Mouse (Mus musculus) MEL (cell line): ENCODE measurements around the gene Ak5. TPM values are rescaled to one million over a fixed set of nuclear protein-coding genes. Genes with fewer than 3 reads are reported as not detected.
"Not testable (repeated sequence)": the region's sequence is repeated elsewhere in the genome, so short reads cannot be mapped to it uniquely, and the experiment has no call there.

ENCODE experiments used
- DNase-seq: peaks from one replicate; pipeline ENCODE4 v3.0.0; 2011; ENCODE audit warnings: low read depth, low spot score
- H3K27ac ChIP-seq: 2 replicates; pipeline ENCODE4 v1.5.1; 2012; ENCODE audit warnings: low read depth, mild to moderate bottlenecking, control low read depth, low read length, moderate library complexity; ENCODE audit not compliant: control insufficient read depth
- H3K27me3 ChIP-seq, 2 experiments: fragments of 150-350 bp in 1 of 2; sonication (generic) in 1 of 2; 2 replicates each; pipeline ENCODE4 v1.6.1; 2012; ENCODE audit warnings: low read length in 2 of 2, mild to moderate bottlenecking in 2 of 2, improper control_type of control experiment in 1 of 2, moderate library complexity in 1 of 2; ENCODE audit not compliant: insufficient read depth in 2 of 2, control insufficient read depth in 1 of 2
- H3K36me3 ChIP-seq, 2 experiments: 2 replicates each; pipeline ENCODE4 v1.6.1; 2012 to 2014; ENCODE audit warnings: low read length in 2 of 2, improper control_type of control experiment in 1 of 2, inconsistent platforms in 1 of 2, mild to moderate bottlenecking in 1 of 2; ENCODE audit not compliant: insufficient read depth in 2 of 2, control insufficient read depth in 1 of 2
- H3K4me1 ChIP-seq, 2 experiments: fragments of 150-350 bp in 1 of 2; sonication (generic) in 1 of 2; 2 replicates each; pipeline ENCODE4 v1.6.1; 2012; ENCODE audit warnings: low read length in 2 of 2, improper control_type of control experiment in 1 of 2, mild to moderate bottlenecking in 1 of 2; ENCODE audit not compliant: insufficient read depth in 2 of 2, control insufficient read depth in 1 of 2
- H3K4me3 ChIP-seq, 2 experiments: fragments of 150-350 bp in 1 of 2; sonication (generic) in 1 of 2; 2 replicates each; pipeline ENCODE4 v1.5.1; 2012; ENCODE audit warnings: low read depth in 2 of 2, low read length in 2 of 2, mild to moderate bottlenecking in 2 of 2, moderate library complexity in 2 of 2, control low read depth in 1 of 2, improper control_type of control experiment in 1 of 2; ENCODE audit not compliant: control insufficient read depth in 1 of 2, insufficient read depth in 1 of 2
- H3K79me2 ChIP-seq: 2 replicates; pipeline ENCODE4 v1.6.1; 2012; ENCODE audit warnings: mild to moderate bottlenecking, low read length, moderate library complexity; ENCODE audit not compliant: control insufficient read depth, poor library complexity, insufficient read depth
- H3K9ac ChIP-seq: 2 replicates; pipeline ENCODE4 v1.6.1; 2012; ENCODE audit warnings: low read depth, mild to moderate bottlenecking, control low read depth, low read length, moderate library complexity; ENCODE audit not compliant: control insufficient read depth, poor library complexity, severe bottlenecking
- H3K9me3 ChIP-seq: fragments of 150-350 bp; sonication (generic); replicated peaks from 2 replicates; pipeline ENCODE4 v1.6.1; 2012; ENCODE audit warnings: mild to moderate bottlenecking, low read length, improper control_type of control experiment, moderate library complexity; ENCODE audit not compliant: insufficient read depth
- CHD2 ChIP-seq: IDR thresholded peaks from 2 replicates; pipeline ENCODE4 v1.6.1; 2011; ENCODE audit warnings: low read length, improper control_type of control experiment
- CTCF ChIP-seq, 3 experiments: IDR thresholded peaks in 2 of 3; conservative IDR thresholded peaks in 1 of 3; 2 replicates each; pipeline ENCODE4 v1.5.1; 2011 to 2012; ENCODE audit warnings: low read length in 3 of 3, low read depth in 2 of 3, mild to moderate bottlenecking in 2 of 3, improper control_type of control experiment in 1 of 3, inconsistent platforms in 1 of 3, mixed read lengths in 1 of 3, moderate library complexity in 1 of 3; ENCODE audit not compliant: control insufficient read depth in 1 of 3, insufficient read depth in 1 of 3, poor library complexity in 1 of 3, severe bottlenecking in 1 of 3
- GATA1 ChIP-seq: IDR thresholded peaks from 2 replicates; pipeline ENCODE4 v1.6.1; 2011; ENCODE audit warnings: low read depth, low read length, improper control_type of control experiment
- MAFK ChIP-seq: IDR thresholded peaks from 2 replicates; pipeline ENCODE4 v1.6.1; 2011; ENCODE audit warnings: low read depth, mild to moderate bottlenecking, low read length, improper control_type of control experiment, borderline replicate concordance
- MAZ ChIP-seq: IDR thresholded peaks from 2 replicates; pipeline ENCODE4 v1.6.1; 2012; ENCODE audit warnings: low read depth, mild to moderate bottlenecking, inconsistent platforms, low read length, improper control_type of control experiment
- MXI1 ChIP-seq: IDR thresholded peaks from 2 replicates; pipeline ENCODE4 v1.6.1; 2011; ENCODE audit warnings: mild to moderate bottlenecking, low read depth, low read length, improper control_type of control experiment
- NELFE ChIP-seq: IDR thresholded peaks from 2 replicates; pipeline ENCODE4 v1.6.1; 2011; ENCODE audit warnings: low read depth, low read length, improper control_type of control experiment
- NRF1 ChIP-seq: IDR thresholded peaks from 2 replicates; pipeline ENCODE4 v1.6.1; 2014; ENCODE audit warnings: low read depth, mild to moderate bottlenecking, inconsistent platforms, low read length, improper control_type of control experiment, moderate library complexity; ENCODE audit not compliant: poor library complexity, insufficient read depth, severe bottlenecking
- POLR2AphosphoS2 ChIP-seq: IDR thresholded peaks from 2 replicates; pipeline ENCODE4 v1.6.1; 2011; ENCODE audit warnings: low read length, improper control_type of control experiment
- TAL1 ChIP-seq: IDR thresholded peaks from 2 replicates; pipeline ENCODE4 v1.6.1; 2012; ENCODE audit warnings: mild to moderate bottlenecking, inconsistent platforms, low read length, moderate library complexity, mixed read lengths
- ZC3H11A ChIP-seq: IDR thresholded peaks from 2 replicates; pipeline ENCODE4 v1.6.1; 2012; ENCODE audit warnings: low read depth, mild to moderate bottlenecking, inconsistent platforms, low read length, improper control_type of control experiment
- ZMIZ1 ChIP-seq: IDR thresholded peaks from 2 replicates; pipeline ENCODE4 v1.6.1; 2012; ENCODE audit warnings: low read depth, mild to moderate bottlenecking, inconsistent platforms, low read length, improper control_type of control experiment, moderate library complexity
- ZNF384 ChIP-seq: IDR thresholded peaks from 2 replicates; pipeline ENCODE4 v1.6.1; 2012; ENCODE audit warnings: low read depth, mild to moderate bottlenecking, inconsistent platforms, low read length, improper control_type of control experiment
- polyA plus RNA-seq, 2 experiments: library from polyadenylated mRNA; stranded (reverse) in 1 of 2; unstranded in 1 of 2; fragments of >175 nt in 1 of 2; fragments of >200 nt in 1 of 2; gene quantifications; 2 replicates each; pipeline versions ENCODE4 v1.2.1 to v1.2.4; 2012; ENCODE audit warnings: low replicate concordance in 2 of 2, low read depth in 1 of 2; ENCODE audit not compliant: insufficient read length in 2 of 2, insufficient read depth in 1 of 2, missing spikeins in 1 of 2
- total RNA-seq: library from RNA; depleted of rRNA; stranded (reverse); fragments of 300-350 nt; gene quantifications from 2 replicates; pipeline ENCODE4 v1.2.3, GENCODE M21; 2012

Ak5 gene
- total and polyA plus RNA-seq, 3 experiments, result 0.06 to 0.31 TPM; not detected in 1

- Histone ChIP-seq H3K9ac (no peak overlapping the region), H3K4me1 (no peaks in the 10 kb centered on the region), H3K27me3 (peaks cover 6 to 8% of the 10 kb centered on the region in 2 experiments; a peak in 3 of 4 replicates), H3K79me2 (no peaks in the 10 kb centered on the region), H3K27ac (no peak overlapping the region), H3K36me3 (no peaks in the 10 kb centered on the region), H3K9me3 (no peaks in the 10 kb centered on the region), H3K4me3 (no peak overlapping the region)
- TF ChIP-seq GATA1 (no peak), NELFE (no peak), TAL1 (no peak), CTCF (IDR thresholded peaks at IDR 0.05 in 2 of 3, conservative IDR thresholded peaks at IDR 0.05 in 1 of 3; ENCODE audit: control insufficient read depth in 1 of 3, insufficient read depth in 1 of 3, low read depth in 2 of 3, low read length in 3 of 3, poor library complexity in 1 of 3, severe bottlenecking in 1 of 3) (no peak), POLR2AphosphoS2 (no peak), ZMIZ1 (no peak), MAZ (no peak), MAFK (no peak)
- no peak for DNase-seq
These were observed 34.2 kb upstream of the Ak5 start for GRCm38 (mm10) chr3:152702274-152702843.

- not testable (repeated sequence) for H3K9me3 ChIP-seq, H3K27me3 ChIP-seq, H3K36me3 ChIP-seq, H3K79me2 ChIP-seq, H3K4me1 ChIP-seq, H3K27ac ChIP-seq, H3K9ac ChIP-seq, H3K4me3 ChIP-seq
- peak; percentile 92 for DNase-seq
These were observed 33.4 kb upstream of the Ak5 start for GRCm38 (mm10) chr3:152701536-152701935.

GRCm38 (mm10) chr3:152699261-152699660 lies 31.1 kb upstream of the Ak5 start:
- TF ChIP-seq MXI1 (no peak), CHD2 (no peak), NRF1 (no peak), ZC3H11A (no peak), ZNF384 (no peak), ZMIZ1 (no peak), GATA1 (no peak)
- TF ChIP-seq, all 39 proteins: peak for 0
- no peak overlapping the region for H3K4me3 ChIP-seq
- no peaks in the 10 kb centered on the region for H3K36me3 ChIP-seq
- H3K9ac ChIP-seq, result no peak overlapping the region
- H3K79me2 ChIP-seq, result no peaks in the 10 kb centered on the region
- peaks cover 6 to 11% of the 10 kb centered on the region in 2 experiments; a peak in 3 of 4 replicates for H3K27me3 ChIP-seq
- no peaks in the 10 kb centered on the region for H3K4me1 ChIP-seq
- DNase-seq, result no peak
- H3K27ac ChIP-seq, result no peak overlapping the region
- no peaks in the 10 kb centered on the region for H3K9me3 ChIP-seq
